Mouse (Mus musculus) CD4-positive, CD25-positive, alpha-beta regulatory T cell, adult 4 months (primary cell): ENCODE results near the gene Catsperz. TPM values are rescaled to one million over a fixed set of nuclear protein-coding genes. Genes with fewer than 3 reads are reported as not detected.
"Not testable (repeated sequence)": the region's sequence is repeated elsewhere in the genome, so short reads cannot be mapped to it uniquely, and the experiment has no call there.

Experiments
- ATAC-seq: one replicate; pipeline ENCODE4 v1.8.0; 2017
- polyA plus RNA-seq, 2 experiments: library from polyadenylated mRNA; unstranded; fragments of 100-300 nt; shearing (Covaris generic); gene quantifications; one replicate each; pipeline ENCODE4 v1.2.1; 2017

The Catsperz gene
- polyA plus RNA-seq, 2 experiments from 2014 or later, result not detected

GRCm38 (mm10) chr19:6907094-6907493 is 18.1 kb downstream of the Catsperz start:
- no peak for ATAC-seq

GRCm38 (mm10) chr19:6906199-6906598 is 19.0 kb downstream of the Catsperz start:
- ATAC-seq, result no peak

GRCm38 (mm10) chr19:6905498-6906159 is 19.6 kb downstream of the Catsperz start:
- no peak for ATAC-seq

- no peak for ATAC-seq
Observed at GRCm38 (mm10) chr19:6904846-6905245, 20.3 kb downstream of the Catsperz start.

- ATAC-seq, result no peak
Observed at GRCm38 (mm10) chr19:6903031-6903430, 22.1 kb downstream of the Catsperz start.

- no peak for ATAC-seq
Observed at GRCm38 (mm10) chr19:6899641-6900040, 25.5 kb downstream of the Catsperz start.

- not testable (repeated sequence) for ATAC-seq
Observed at GRCm38 (mm10) chr19:6895608-6896305, 29.4 kb downstream of the Catsperz start.

- no peak for ATAC-seq
Observed at GRCm38 (mm10) chr19:6893731-6894451, 31.3 kb downstream of the Catsperz start.

- no peak for ATAC-seq
Observed at GRCm38 (mm10) chr19:6892512-6892911, 32.7 kb downstream of the Catsperz start.

GRCm38 (mm10) chr19:6877965-6878364 is 47.2 kb downstream of the Catsperz start:
- no peak for ATAC-seq

- no peak for ATAC-seq
Observed at GRCm38 (mm10) chr19:6876799-6877198, 48.4 kb downstream of the Catsperz start.

GRCm38 (mm10) chr19:6875834-6876233 is 49.3 kb downstream of the Catsperz start:
- ATAC-seq, result no peak

- no peak for ATAC-seq
Observed at GRCm38 (mm10) chr19:6874257-6874656, 50.9 kb downstream of the Catsperz start.

- no peak for ATAC-seq
Observed at GRCm38 (mm10) chr19:6872701-6873100, 52.5 kb downstream of the Catsperz start.

Other genes starting within 250 kb of the Catsperz start
- gene Rps6ka4, start 84.7 kb downstream of the Catsperz start, polyA plus RNA-seq, result 1 to 10 TPM; 6.4 to 8.3 TPM
- gene Ccdc88b, start 67.2 kb downstream of the Catsperz start, polyA plus RNA-seq, result 1 to 10 TPM; 3.1 to 5.2 TPM
- 100 to 1,000 TPM; 214 to 232 TPM for gene Trmt112, start 15.7 kb downstream of the Catsperz start, polyA plus RNA-seq
- 100 to 1,000 TPM; 224 to 246 TPM for gene Prdx5, start 15.3 kb downstream of the Catsperz start, polyA plus RNA-seq
- 1 to 10 TPM; 2.2 to 5.7 TPM for gene Esrra, start 3.6 kb downstream of the Catsperz start, polyA plus RNA-seq
- not detected for gene Kcnk4, start 9.1 kb upstream of the Catsperz start, polyA plus RNA-seq
- 10 to 100 TPM; 36.8 to 49.6 TPM for gene Bad, start 16.5 kb upstream of the Catsperz start, polyA plus RNA-seq
- gene Gpr137, start 17.1 kb upstream of the Catsperz start, polyA plus RNA-seq, result 10 to 100 TPM in 1 of 2 experiments, 1 to 10 TPM in 1; 8.4 to 11.4 TPM
- 10 to 100 TPM in 1 of 2 experiments, 1 to 10 TPM in 1; 9.3 to 23.8 TPM for gene Ppp1r14b, start 49.6 kb upstream of the Catsperz start, polyA plus RNA-seq
- 1 to 10 TPM; 3.2 to 3.4 TPM for gene Plcb3, start 51.1 kb upstream of the Catsperz start, polyA plus RNA-seq
- gene Fkbp2, start 55.1 kb upstream of the Catsperz start, polyA plus RNA-seq, result 10 to 100 TPM; 46.8 to 56.8 TPM
- gene Vegfb, start 62.3 kb upstream of the Catsperz start, polyA plus RNA-seq, result 1 to 10 TPM; 3.3 to 4.4 TPM
- 10 to 100 TPM; 59.8 to 74.9 TPM for gene Dnajc4, start 67.2 kb upstream of the Catsperz start, polyA plus RNA-seq
- 10 to 100 TPM; 34.8 to 39.6 TPM for gene Nudt22, start 70.7 kb upstream of the Catsperz start, polyA plus RNA-seq
- 10 to 100 TPM in 1 of 2 experiments, 1 to 10 TPM in 1; 8.1 to 10.9 TPM for gene Trpt1, start 70.8 kb upstream of the Catsperz start, polyA plus RNA-seq
- 100 to 1,000 TPM; 272 to 479 TPM for gene Fermt3, start 94.1 kb upstream of the Catsperz start, polyA plus RNA-seq
- gene Stip1, start 114.6 kb upstream of the Catsperz start, polyA plus RNA-seq, result 100 to 1,000 TPM; 117 to 119 TPM
- 1 to 10 TPM in 1 of 2 experiments, not detected in 1; 2.3 TPM for gene Macrod1, start 131.4 kb upstream of the Catsperz start, polyA plus RNA-seq
- under 1 TPM in 1 of 2 experiments, not detected in 1; 0.22 TPM for gene Flrt1, start 180.3 kb upstream of the Catsperz start, polyA plus RNA-seq